8 mouse cellular contexts compared by ENCODE assay signal in the genomic region with DNA sequence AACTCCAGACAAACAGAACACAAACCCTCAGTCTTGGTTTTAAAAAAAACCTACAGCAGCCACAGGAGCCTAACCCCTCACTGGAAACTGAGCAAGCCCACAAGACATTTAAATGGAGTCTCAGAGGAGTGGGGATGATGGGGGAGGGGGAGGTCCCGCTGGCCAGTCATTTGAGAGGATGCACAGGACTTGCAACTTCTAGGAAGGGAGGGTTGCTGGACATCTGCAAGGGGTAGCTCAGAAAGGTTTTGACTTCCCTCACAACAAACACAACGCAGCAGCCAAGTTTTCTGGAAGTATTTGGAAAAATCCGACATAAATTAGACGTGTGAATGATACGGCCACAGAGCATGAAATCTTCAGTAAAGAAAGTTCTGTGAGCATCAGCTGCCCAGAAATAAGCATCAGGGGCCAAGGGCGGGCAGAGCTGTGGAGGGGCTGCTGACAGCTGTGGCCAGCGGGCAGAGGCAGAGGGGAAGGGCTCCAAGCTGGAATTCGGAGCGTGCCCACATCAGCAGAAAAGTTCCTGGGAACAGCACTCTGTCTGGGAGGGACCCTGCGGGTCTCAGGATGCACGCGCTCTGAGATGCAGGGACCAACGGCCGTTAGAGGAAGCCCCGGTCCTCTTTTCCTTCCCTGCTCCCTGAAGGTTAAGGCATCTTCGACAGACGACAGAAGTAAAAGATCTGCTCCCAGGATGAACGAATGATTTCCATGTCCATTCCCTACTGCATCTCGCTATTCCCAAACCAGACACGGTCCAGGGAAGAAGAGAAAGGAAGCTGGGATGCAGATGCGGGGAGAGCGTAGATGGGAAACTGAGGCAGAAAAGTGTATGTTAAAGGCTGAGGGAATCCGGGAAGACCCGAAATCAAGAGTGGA. TPM values are rescaled to one million over a fixed set of nuclear protein-coding genes. Genes with fewer than 3 reads are reported as not detected.
DNase-seq lines count a peak whose midpoint lies in the region; ATAC-seq lines count a peak whose summit lies in the region.

No protein-coding gene starts in this region.

- peak; percentile 27 for DNase-seq in left cerebral cortex, postnatal 4 days
- DNase-seq in left cerebral cortex, adult 11 months (ENCODE audit: low spot score) = no peak
- DNase-seq in kidney, postnatal 4 days = peak; percentile 52 to 69
- DNase-seq in spleen, postnatal 10 days (ENCODE audit: low spot score in 2 of 2) = no peak

- 2% methylated on average over 24 of the region's 24 CpGs for WGBS in heart, embryonic 12.5 days
- WGBS in midbrain, embryonic 13.5 days = 0% methylated on average over 24 of the region's 24 CpGs

- H3K4me1 ChIP-seq in brown adipose tissue, adult 24 weeks (ENCODE audit: control insufficient read depth, insufficient read depth, insufficient read length, low read length) = peaks cover 18% of the 10 kb centered on the region; the same call in 1 of the 2 replicates
- peaks cover 20% of the 10 kb centered on the region for H3K4me1 ChIP-seq in heart, embryonic 12.5 days (replicated peaks)
- H3K4me1 ChIP-seq in midbrain, embryonic 13.5 days (replicated peaks) = peaks cover 29% of the 10 kb centered on the region

- peak overlapping the region; percentile 88 for H3K9ac ChIP-seq in heart, embryonic 12.5 days
- H3K9ac ChIP-seq in midbrain, embryonic 13.5 days (replicated peaks) = peak overlapping the region; percentile 88

- intact Hi-C loops in left cerebral cortex, postnatal 4 days (cut with DNase I) = no loop called here

- no peaks in the 10 kb centered on the region for H3K36me3 ChIP-seq in heart, embryonic 12.5 days
- H3K36me3 ChIP-seq in midbrain, embryonic 13.5 days = no peaks in the 10 kb centered on the region

- H3K27me3 ChIP-seq in heart, embryonic 12.5 days (replicated peaks) = no peaks in the 10 kb centered on the region
- H3K27me3 ChIP-seq in midbrain, embryonic 13.5 days = no peaks in the 10 kb centered on the region

- 0 out of 2 replicates have a peak, but pooled peaks have one; percentile 9 for ATAC-seq in heart, embryonic 12.5 days (ENCODE audit: insufficient number of reproducible peaks, low FRiP score)
- peak; percentile 52 for ATAC-seq in midbrain, embryonic 13.5 days
- ATAC-seq in activated CD4-positive, CD25-positive, alpha-beta regulatory T cell, adult 4 months = no peak

- H3K9me3 ChIP-seq in heart, embryonic 12.5 days (replicated peaks) = no peaks in the 10 kb centered on the region
- no peaks in the 10 kb centered on the region for H3K9me3 ChIP-seq in midbrain, embryonic 13.5 days

- H3K4me3 ChIP-seq in brown adipose tissue, adult 24 weeks (ENCODE audit: insufficient read depth, low read depth, low read length) = peak overlapping the region; percentile 73
- H3K4me3 ChIP-seq in heart, embryonic 12.5 days = peak overlapping the region; percentile 95
- H3K4me3 ChIP-seq in midbrain, embryonic 13.5 days (replicated peaks) = peak overlapping the region; percentile 80

- peak overlapping the region; percentile 44; the same call in 1 of the 2 replicates for H3K27ac ChIP-seq in brown adipose tissue, adult 24 weeks (replicated peaks; ENCODE audit: low read depth, low read length)
- peak overlapping the region; percentile 82 for H3K27ac ChIP-seq in heart, embryonic 12.5 days (ENCODE audit: poor library complexity, severe bottlenecking)
- peak overlapping the region; percentile 91 for H3K27ac ChIP-seq in midbrain, embryonic 13.5 days

- peak overlapping the region; percentile 96 for H3K4me2 ChIP-seq in heart, embryonic 12.5 days
- peak overlapping the region; percentile 84 for H3K4me2 ChIP-seq in midbrain, embryonic 13.5 days (replicated peaks)

RNA-seq across cellular contexts. Expression of a gene that starts 0.9 kb away (rescaled TPM):
- 10 to 100 TPM; 21.6 to 23.0 TPM for total RNA-seq in left cerebral cortex, postnatal 4 days (2021)
- polyA plus RNA-seq in brown adipose tissue, adult 24 weeks (2012; ENCODE audit: insufficient read depth, insufficient read length, missing spikeins) = 7.8 and 8.8 TPM in 2 replicates
- polyA plus RNA-seq in heart, embryonic 12.5 days (2016; fragmentation: Nextera tagmentation; extraction: Ambion mirVana) = 20.2 and 23.0 TPM in 2 replicates
- polyA plus RNA-seq in midbrain, embryonic 13.5 days (2015; fragmentation: Nextera tagmentation; extraction: Ambion mirVana) = 41.6 and 43.3 TPM in 2 replicates
- polyA plus RNA-seq in activated CD4-positive, CD25-positive, alpha-beta regulatory T cell, adult 4 months (2017; shearing (Covaris generic)) = under 1 TPM; 0.28 to 0.70 TPM

Comparison
In these comparisons a context has a peak if more than half of its experiments do, and no peak if none do; other contexts are left out.
1. DNase-seq: peak in left cerebral cortex, postnatal 4 days (single experiment) and kidney, postnatal 4 days (2 of 2); none in left cerebral cortex, adult 11 months (single experiment) and spleen, postnatal 10 days (0 of 2).
2. Peak in every context shown above with its lines, with median percentiles within 50 percentile points of each other: H3K27ac ChIP-seq and H3K4me3 ChIP-seq.